8 mouse cellular contexts compared by ENCODE assay signal in genomic region chr12:59060322-59060721, GRCm38 (mm10). TPM values are rescaled to one million over a fixed set of nuclear protein-coding genes. Genes with fewer than 3 reads are reported as not detected.
A peak's percentile ranks its signal among the peaks of the same experiment; 100 is the strongest.
DNase-seq lines count a peak whose midpoint lies in the region; ATAC-seq and TF ChIP-seq lines count a peak whose summit lies in the region.

No protein-coding gene starts in this region.

- peaks cover 10% of the 10 kb centered on the region; the same call in 1 of the 2 replicates for H3K4me1 ChIP-seq in lung, embryonic 16.5 days (replicated peaks; ENCODE audit: control insufficient read depth, insufficient read depth, low read length)
- peaks cover 12% of the 10 kb centered on the region for H3K4me1 ChIP-seq in embryonic facial prominence, embryonic 13.5 days
- H3K4me1 ChIP-seq in intestine, postnatal 0 days (replicated peaks; ENCODE audit: control insufficient read depth, insufficient read depth, low read length) = 0 out of 2 replicates have a peak, but pooled peaks cover 5% of the 10 kb centered on the region
- peaks cover 30% of the 10 kb centered on the region for H3K4me1 ChIP-seq in neural tube, embryonic 15.5 days

- no peak for TF ChIP-seq CTCF in intestine, postnatal 0 days (IDR thresholded peaks at IDR 0.05; ENCODE audit: low read depth)

- H3K27ac ChIP-seq in lung, embryonic 16.5 days (ENCODE audit: low read length) = peak overlapping the region; percentile 91
- peak overlapping the region; percentile 94 for H3K27ac ChIP-seq in embryonic facial prominence, embryonic 13.5 days
- no peak overlapping the region for H3K27ac ChIP-seq in intestine, postnatal 0 days (ENCODE audit: low read depth, low read length)
- peak overlapping the region; percentile 97 for H3K27ac ChIP-seq in neural tube, embryonic 15.5 days (replicated peaks)

- DNase-seq in lung, postnatal 4 days = no peak
- no peak for DNase-seq in urinary bladder, postnatal 10 days (ENCODE audit: low spot score)
- DNase-seq in c-Kit-positive CD71-positive TER-119-positive erythroid progenitor cells, embryonic 14.5 days (ENCODE audit: low spot score) = no peak
- no peak for DNase-seq in cerebellum, adult 11 months

- 37% methylated on average over 4 of the region's 4 CpGs for WGBS in lung, embryonic 16.5 days
- WGBS in embryonic facial prominence, embryonic 13.5 days = 40% methylated on average over 4 of the region's 4 CpGs
- WGBS in intestine, postnatal 0 days = 53% methylated on average over 4 of the region's 4 CpGs
- WGBS in neural tube, embryonic 15.5 days = 59% methylated on average over 4 of the region's 4 CpGs

- no peaks in the 10 kb centered on the region for H3K9me3 ChIP-seq in lung, embryonic 16.5 days (ENCODE audit: control insufficient read depth, low read length)
- no peaks in the 10 kb centered on the region for H3K9me3 ChIP-seq in embryonic facial prominence, embryonic 13.5 days
- H3K9me3 ChIP-seq in intestine, postnatal 0 days (ENCODE audit: control insufficient read depth) = no peaks in the 10 kb centered on the region
- no peaks in the 10 kb centered on the region for H3K9me3 ChIP-seq in neural tube, embryonic 15.5 days (replicated peaks)

- peak overlapping the region; percentile 84 for H3K4me3 ChIP-seq in lung, embryonic 16.5 days (ENCODE audit: low read length)
- H3K4me3 ChIP-seq in embryonic facial prominence, embryonic 13.5 days = peak overlapping the region; percentile 74
- peak overlapping the region; percentile 78 for H3K4me3 ChIP-seq in intestine, postnatal 0 days (ENCODE audit: low read depth, low read length)
- H3K4me3 ChIP-seq in neural tube, embryonic 15.5 days (replicated peaks) = peak overlapping the region; percentile 73

- peak overlapping the region; percentile 95 for H3K9ac ChIP-seq in lung, embryonic 16.5 days (ENCODE audit: low read length)
- H3K9ac ChIP-seq in embryonic facial prominence, embryonic 13.5 days = peak overlapping the region; percentile 90
- peak overlapping the region; percentile 94 for H3K9ac ChIP-seq in intestine, postnatal 0 days (ENCODE audit: low read depth, low read length)
- peak overlapping the region; percentile 89 for H3K9ac ChIP-seq in neural tube, embryonic 15.5 days (replicated peaks)

- peaks cover 13% of the 10 kb centered on the region for H3K36me3 ChIP-seq in lung, embryonic 16.5 days (ENCODE audit: control insufficient read depth, insufficient read depth, low read length)
- peaks cover 33% of the 10 kb centered on the region for H3K36me3 ChIP-seq in embryonic facial prominence, embryonic 13.5 days
- peaks cover 4% of the 10 kb centered on the region; the same call in 1 of the 2 replicates for H3K36me3 ChIP-seq in intestine, postnatal 0 days (ENCODE audit: control insufficient read depth, insufficient read depth)
- H3K36me3 ChIP-seq in neural tube, embryonic 15.5 days = peaks cover 6% of the 10 kb centered on the region; the same call in 1 of the 2 replicates

- peak overlapping the region; percentile 80 for H3K4me2 ChIP-seq in lung, embryonic 16.5 days (ENCODE audit: low read depth, low read length)
- peak overlapping the region; percentile 77 for H3K4me2 ChIP-seq in embryonic facial prominence, embryonic 13.5 days
- peak overlapping the region; percentile 67 for H3K4me2 ChIP-seq in intestine, postnatal 0 days (replicated peaks; ENCODE audit: low read depth)
- peak overlapping the region; percentile 74 for H3K4me2 ChIP-seq in neural tube, embryonic 15.5 days

- no peak for ATAC-seq in lung, embryonic 16.5 days (ENCODE audit: low read depth)
- ATAC-seq in embryonic facial prominence, embryonic 13.5 days (ENCODE audit: insufficient number of reproducible peaks, insufficient read depth, low FRiP score, low TSS enrichment, low read depth) = no peak
- ATAC-seq in intestine, postnatal 0 days = no peak
- no peak for ATAC-seq in neural tube, embryonic 15.5 days (ENCODE audit: low FRiP score)

- no peaks in the 10 kb centered on the region for H3K27me3 ChIP-seq in lung, embryonic 16.5 days (ENCODE audit: control insufficient read depth, insufficient read depth, low read depth, low read length)
- no peaks in the 10 kb centered on the region for H3K27me3 ChIP-seq in embryonic facial prominence, embryonic 13.5 days
- H3K27me3 ChIP-seq in intestine, postnatal 0 days (replicated peaks; ENCODE audit: control insufficient read depth, insufficient read depth, low read length) = no peaks in the 10 kb centered on the region
- H3K27me3 ChIP-seq in neural tube, embryonic 15.5 days (replicated peaks) = 0 out of 2 replicates have a peak, but pooled peaks cover 2% of the 10 kb centered on the region

RNA-seq across cellular contexts. Expression of gene Trappc6b, which starts 0.9 kb away (rescaled TPM):
- 97.0 and 98.2 TPM in 2 replicates for polyA plus RNA-seq in lung, embryonic 16.5 days (2015; fragmentation: Nextera tagmentation; extraction: Ambion mirVana)
- 89.1 and 95.8 TPM in 2 replicates for polyA plus RNA-seq in embryonic facial prominence, embryonic 13.5 days (2015; fragmentation: Nextera tagmentation; extraction: Ambion mirVana)
- 86.9 and 89.9 TPM in 2 replicates for polyA plus RNA-seq in intestine, postnatal 0 days (2015; fragmentation: Nextera tagmentation; extraction: Ambion mirVana)
- 164 and 168 TPM in 2 replicates for polyA plus RNA-seq in neural tube, embryonic 15.5 days (2015; fragmentation: Nextera tagmentation; extraction: Ambion mirVana)

RNA-seq across cellular contexts. Expression of gene Pnn, which starts 6.4 kb away (rescaled TPM):
- 76.7 and 87.0 TPM in 2 replicates for polyA plus RNA-seq in lung, embryonic 16.5 days (2015; fragmentation: Nextera tagmentation; extraction: Ambion mirVana)
- 135 and 141 TPM in 2 replicates for polyA plus RNA-seq in embryonic facial prominence, embryonic 13.5 days (2015; fragmentation: Nextera tagmentation; extraction: Ambion mirVana)
- polyA plus RNA-seq in intestine, postnatal 0 days (2015; fragmentation: Nextera tagmentation; extraction: Ambion mirVana) = 27.1 and 36.2 TPM in 2 replicates
- polyA plus RNA-seq in neural tube, embryonic 15.5 days (2015; fragmentation: Nextera tagmentation; extraction: Ambion mirVana) = 84.3 and 93.0 TPM in 2 replicates

RNA-seq across cellular contexts. Expression of gene Mia2, which starts 35.3 kb away (rescaled TPM):
- polyA plus RNA-seq in lung, embryonic 16.5 days (2015; fragmentation: Nextera tagmentation; extraction: Ambion mirVana) = 55.8 and 56.6 TPM in 2 replicates
- polyA plus RNA-seq in embryonic facial prominence, embryonic 13.5 days (2015; fragmentation: Nextera tagmentation; extraction: Ambion mirVana) = 62.6 and 64.5 TPM in 2 replicates
- polyA plus RNA-seq in intestine, postnatal 0 days (2015; fragmentation: Nextera tagmentation; extraction: Ambion mirVana) = 131 and 137 TPM in 2 replicates
- polyA plus RNA-seq in neural tube, embryonic 15.5 days (2015; fragmentation: Nextera tagmentation; extraction: Ambion mirVana) = 32.5 and 52.6 TPM in 2 replicates

RNA-seq across cellular contexts. Expression of gene Gemin2, which starts 47.1 kb away (rescaled TPM):
- 26.3 and 30.1 TPM in 2 replicates for polyA plus RNA-seq in lung, embryonic 16.5 days (2015; fragmentation: Nextera tagmentation; extraction: Ambion mirVana)
- polyA plus RNA-seq in embryonic facial prominence, embryonic 13.5 days (2015; fragmentation: Nextera tagmentation; extraction: Ambion mirVana) = 32.3 and 38.3 TPM in 2 replicates
- 7.7 and 8.8 TPM in 2 replicates for polyA plus RNA-seq in intestine, postnatal 0 days (2015; fragmentation: Nextera tagmentation; extraction: Ambion mirVana)
- 16.4 and 19.8 TPM in 2 replicates for polyA plus RNA-seq in neural tube, embryonic 15.5 days (2015; fragmentation: Nextera tagmentation; extraction: Ambion mirVana)

RNA-seq across cellular contexts. Expression of gene Sec23a, which starts 48.5 kb away (rescaled TPM):
- 64.2 and 69.3 TPM in 2 replicates for polyA plus RNA-seq in lung, embryonic 16.5 days (2015; fragmentation: Nextera tagmentation; extraction: Ambion mirVana)
- 83.1 and 87.9 TPM in 2 replicates for polyA plus RNA-seq in embryonic facial prominence, embryonic 13.5 days (2015; fragmentation: Nextera tagmentation; extraction: Ambion mirVana)
- 120 and 124 TPM in 2 replicates for polyA plus RNA-seq in intestine, postnatal 0 days (2015; fragmentation: Nextera tagmentation; extraction: Ambion mirVana)
- 95.2 and 96.0 TPM in 2 replicates for polyA plus RNA-seq in neural tube, embryonic 15.5 days (2015; fragmentation: Nextera tagmentation; extraction: Ambion mirVana)
